Mouse (Mus musculus) regulatory T cell (primary cell): Measurements from ENCODE around the gene Acp1.

Source experiments
- in situ Hi-C: fragments of 300-600 bp; cut with MboI, MseI; formaldehyde crosslinking; loops from one replicate; pipeline ENCODE4 v1.15.1; 2025; ENCODE audit warnings: high pct_unique_total_duplicates

Acp1 gene

GRCm38 (mm10) chr12:30865781-30866180 lies 45.6 kb downstream of the Acp1 start:
- in situ Hi-C loops, result no loop called here

GRCm38 (mm10) chr12:30864347-30864746 lies 47.0 kb downstream of the Acp1 start:
- in situ Hi-C loops, result no loop called here

- in situ Hi-C loops, result no loop called here
These were observed 55.2 kb downstream of the Acp1 start for GRCm38 (mm10) chr12:30856172-30856571.

GRCm38 (mm10) chr12:30855442-30856159 lies 55.8 kb downstream of the Acp1 start:
- in situ Hi-C loops, result no loop called here

GRCm38 (mm10) chr12:30851871-30852270 lies 59.5 kb downstream of the Acp1 start:
- in situ Hi-C loops, result no loop called here

- in situ Hi-C loops, result no loop called here
These were observed 60.5 kb downstream of the Acp1 start for GRCm38 (mm10) chr12:30850902-30851301.

GRCm38 (mm10) chr12:30848521-30848920 lies 62.9 kb downstream of the Acp1 start:
- in situ Hi-C loops, result no loop called here
